9 mouse cellular contexts compared by ENCODE assay signal in the genomic region with DNA sequence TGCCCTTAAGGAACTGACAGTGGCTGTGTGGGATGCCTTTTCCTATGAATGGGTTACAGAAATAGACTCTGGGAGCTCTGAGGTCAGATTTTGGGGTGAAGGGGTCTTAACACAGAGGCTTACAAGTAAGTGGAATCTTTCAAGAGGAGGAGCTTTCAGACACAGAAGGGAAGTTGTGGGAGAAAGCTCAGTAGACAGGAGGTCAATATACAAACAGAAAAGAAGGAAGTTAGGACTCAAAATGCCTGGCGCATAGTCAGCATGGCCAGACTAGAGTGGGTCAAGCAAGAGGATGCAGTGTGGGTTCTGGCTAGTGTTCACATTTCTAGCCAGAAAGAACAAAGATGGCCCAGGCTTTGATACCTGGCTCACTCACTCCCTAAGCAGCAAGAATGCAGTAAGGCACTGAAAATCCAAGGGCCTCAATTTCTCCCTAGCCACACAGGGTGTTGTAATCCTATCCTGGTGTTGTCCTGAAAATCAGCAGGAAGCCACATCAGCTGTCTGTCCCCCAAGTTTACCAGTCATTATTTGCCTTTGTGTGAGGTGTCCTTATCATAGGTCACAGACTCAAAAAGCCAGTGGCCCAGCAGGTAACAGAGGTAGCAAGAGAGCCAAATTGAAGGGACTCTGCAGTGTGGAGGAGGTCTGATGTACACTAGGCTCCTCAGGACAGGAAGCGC.
"Had no signal": no experiment of that assay in that cellular context is flagged by ENCODE, and none has a peak within 500 bp of the region (broad histone marks: within the 10 kb centered on the region; RNA-seq: fewer than 3 reads in every experiment).

No protein-coding gene starts in this region.

- H3K9me3 ChIP-seq: intestine, embryonic 15.5 days; limb, embryonic 12.5 days; lung, embryonic 15.5 days; midbrain, embryonic 13.5 days; neural tube, embryonic 15.5 days had no signal

- H3K27me3 ChIP-seq: intestine, embryonic 15.5 days; lung, embryonic 15.5 days had no signal

- H3K9ac ChIP-seq: intestine, embryonic 15.5 days; limb, embryonic 12.5 days; liver, embryonic 14.5 days; lung, embryonic 15.5 days; midbrain, embryonic 13.5 days; neural tube, embryonic 15.5 days had no signal

- H3K4me2 ChIP-seq: intestine, embryonic 15.5 days; limb, embryonic 12.5 days; lung, embryonic 15.5 days; midbrain, embryonic 13.5 days; neural tube, embryonic 15.5 days had no signal

- H3K27ac ChIP-seq: intestine, embryonic 15.5 days; layer of hippocampus, adult 2 months; limb, embryonic 12.5 days; liver, embryonic 14.5 days; lung, embryonic 15.5 days; midbrain, embryonic 13.5 days; neural tube, embryonic 15.5 days had no signal

- ATAC-seq: intestine, embryonic 15.5 days; midbrain, embryonic 13.5 days had no signal

- H3K4me1 ChIP-seq: intestine, embryonic 15.5 days; lung, embryonic 15.5 days had no signal

- H3K36me3 ChIP-seq: intestine, embryonic 15.5 days; limb, embryonic 12.5 days; lung, embryonic 15.5 days; midbrain, embryonic 13.5 days; neural tube, embryonic 15.5 days had no signal

- DNase-seq: thymus, adult 18-20 months; thymus, postnatal 14 days had no signal

- H3K4me3 ChIP-seq: intestine, embryonic 15.5 days; layer of hippocampus, adult 2 months; limb, embryonic 12.5 days; lung, embryonic 15.5 days; midbrain, embryonic 13.5 days; neural tube, embryonic 15.5 days had no signal
